Mouse (Mus musculus): Measurements from ENCODE around the gene Olfr1360. TPM values are rescaled to one million over a fixed set of nuclear protein-coding genes. Genes with fewer than 3 reads are reported as not detected.

Gene Olfr1360
- polyA plus RNA-seq, 1 experiment from 2014 or later = not detected

Small RNA genes lying within 50 kb of the gene (microRNA-seq; reads per million reads assigned to microRNA genes)
- gene Gm44357 (not detected), gene Gm44367 (not detected)

Other genes with a start within 250 kb of the Olfr1360 start
- 2.5 and 2.6 TPM in 2 replicates for gene Pgbd1, start 236.3 kb downstream of the Olfr1360 start, polyA plus RNA-seq (2015; fragmentation: Nextera tagmentation; extraction: Ambion mirVana)
- 33.0 and 36.3 TPM in 2 replicates for gene Zscan26, start 223.7 kb downstream of the Olfr1360 start, polyA plus RNA-seq (2015; fragmentation: Nextera tagmentation; extraction: Ambion mirVana)
- 2.4 and 2.6 TPM in 2 replicates for gene Nkapl, start 208.9 kb downstream of the Olfr1360 start, polyA plus RNA-seq (2015; fragmentation: Nextera tagmentation; extraction: Ambion mirVana)
- 2.9 and 3.1 TPM in 2 replicates for gene Zkscan4, start 198.5 kb downstream of the Olfr1360 start, polyA plus RNA-seq (2015; fragmentation: Nextera tagmentation; extraction: Ambion mirVana)
- gene Gm10065, start 198.0 kb downstream of the Olfr1360 start, polyA plus RNA-seq (2015; fragmentation: Nextera tagmentation; extraction: Ambion mirVana) = not detected in 2 replicates
- gene AK157302, start 182.2 kb downstream of the Olfr1360 start, polyA plus RNA-seq (2015; fragmentation: Nextera tagmentation; extraction: Ambion mirVana) = 0.68 and 1.1 TPM in 2 replicates
- gene Gm11273, start 176.0 kb downstream of the Olfr1360 start, polyA plus RNA-seq (2015; fragmentation: Nextera tagmentation; extraction: Ambion mirVana) = 8.8 and 32.6 TPM in 2 replicates
- 5.4 and 5.5 TPM in 2 replicates for gene Zkscan8, start 146.3 kb downstream of the Olfr1360 start, polyA plus RNA-seq (2015; fragmentation: Nextera tagmentation; extraction: Ambion mirVana)
- gene Olfr1366, start 134.6 kb downstream of the Olfr1360 start, polyA plus RNA-seq (2015; fragmentation: Nextera tagmentation; extraction: Ambion mirVana) = 0.26 and 0.27 TPM in 2 replicates
- gene Olfr1535, start 117.5 kb downstream of the Olfr1360 start, polyA plus RNA-seq (2015; fragmentation: Nextera tagmentation; extraction: Ambion mirVana) = 0.06 TPM in 1 of 2 replicates, not detected in the other
- gene Olfr1364, start 95.6 kb downstream of the Olfr1360 start, polyA plus RNA-seq (2015; fragmentation: Nextera tagmentation; extraction: Ambion mirVana) = not detected in 2 replicates
- not detected in 2 replicates for gene Olfr1362, start 63.4 kb downstream of the Olfr1360 start, polyA plus RNA-seq (2015; fragmentation: Nextera tagmentation; extraction: Ambion mirVana)
- gene Olfr11, start 34.9 kb downstream of the Olfr1360 start, polyA plus RNA-seq (2015; fragmentation: Nextera tagmentation; extraction: Ambion mirVana) = not detected in 2 replicates
- gene Olfr1361, start 14.0 kb downstream of the Olfr1360 start, polyA plus RNA-seq (2015; fragmentation: Nextera tagmentation; extraction: Ambion mirVana) = not detected in 2 replicates
- not detected in 2 replicates for gene Olfr1359, start 20.7 kb upstream of the Olfr1360 start, polyA plus RNA-seq (2015; fragmentation: Nextera tagmentation; extraction: Ambion mirVana)
- gene Hist1h2bl, start 38.7 kb upstream of the Olfr1360 start, polyA plus RNA-seq (2015; fragmentation: Nextera tagmentation; extraction: Ambion mirVana) = 1.4 and 4.4 TPM in 2 replicates
- 25.1 TPM in 2 replicates for gene Hist1h2ai, start 39.0 kb upstream of the Olfr1360 start, polyA plus RNA-seq (2015; fragmentation: Nextera tagmentation; extraction: Ambion mirVana)
- 4.7 and 6.3 TPM in 2 replicates for gene Hist1h3h, start 40.3 kb upstream of the Olfr1360 start, polyA plus RNA-seq (2015; fragmentation: Nextera tagmentation; extraction: Ambion mirVana)
- 2.5 and 3.3 TPM in 2 replicates for gene Hist1h2bm, start 44.6 kb upstream of the Olfr1360 start, polyA plus RNA-seq (2015; fragmentation: Nextera tagmentation; extraction: Ambion mirVana)
- gene Hist1h4j, start 57.7 kb upstream of the Olfr1360 start, polyA plus RNA-seq (2015; fragmentation: Nextera tagmentation; extraction: Ambion mirVana) = 2.9 and 3.6 TPM in 2 replicates
- 2.4 and 3.2 TPM in 2 replicates for gene Hist1h4k, start 73.1 kb upstream of the Olfr1360 start, polyA plus RNA-seq (2015; fragmentation: Nextera tagmentation; extraction: Ambion mirVana)
- 28.6 and 40.6 TPM in 2 replicates for gene Hist1h2ak, start 76.4 kb upstream of the Olfr1360 start, polyA plus RNA-seq (2015; fragmentation: Nextera tagmentation; extraction: Ambion mirVana)
- 3.3 and 6.0 TPM in 2 replicates for gene Hist1h2bn, start 76.7 kb upstream of the Olfr1360 start, polyA plus RNA-seq (2015; fragmentation: Nextera tagmentation; extraction: Ambion mirVana)
- gene Hist1h1b, start 103.2 kb upstream of the Olfr1360 start, polyA plus RNA-seq (2015; fragmentation: Nextera tagmentation; extraction: Ambion mirVana) = 25.3 and 26.3 TPM in 2 replicates
- 109 and 120 TPM in 2 replicates for gene Hist1h3i, start 106.0 kb upstream of the Olfr1360 start, polyA plus RNA-seq (2015; fragmentation: Nextera tagmentation; extraction: Ambion mirVana)
- 9.6 and 16.6 TPM in 2 replicates for gene Hist1h2an, start 109.8 kb upstream of the Olfr1360 start, polyA plus RNA-seq (2015; fragmentation: Nextera tagmentation; extraction: Ambion mirVana)
- gene Hist1h2bp, start 110.1 kb upstream of the Olfr1360 start, polyA plus RNA-seq (2015; fragmentation: Nextera tagmentation; extraction: Ambion mirVana) = 1.4 and 2.1 TPM in 2 replicates
- gene Hist1h2bq, start 132.8 kb upstream of the Olfr1360 start, polyA plus RNA-seq (2015; fragmentation: Nextera tagmentation; extraction: Ambion mirVana) = 17.3 and 17.7 TPM in 2 replicates
- gene Hist1h2ao, start 133.1 kb upstream of the Olfr1360 start, polyA plus RNA-seq (2015; fragmentation: Nextera tagmentation; extraction: Ambion mirVana) = 1.7 TPM in 1 of 2 replicates, not detected in the other
- 0.68 TPM in 1 of 2 replicates, not detected in the other for gene Hist1h4m, start 134.3 kb upstream of the Olfr1360 start, polyA plus RNA-seq (2015; fragmentation: Nextera tagmentation; extraction: Ambion mirVana)
- 14.0 and 15.4 TPM in 2 replicates for gene Hist1h4n, start 154.8 kb upstream of the Olfr1360 start, polyA plus RNA-seq (2015; fragmentation: Nextera tagmentation; extraction: Ambion mirVana)
- gene Hist1h2ap, start 156.1 kb upstream of the Olfr1360 start, polyA plus RNA-seq (2015; fragmentation: Nextera tagmentation; extraction: Ambion mirVana) = 2,912 and 3,763 TPM in 2 replicates
- gene Hist1h2br, start 156.3 kb upstream of the Olfr1360 start, polyA plus RNA-seq (2015; fragmentation: Nextera tagmentation; extraction: Ambion mirVana) = 19.8 and 19.9 TPM in 2 replicates